Mouse (Mus musculus) thymus, postnatal 14 days (tissue): ENCODE data around the gene Cacna2d1.

ENCODE experiments used
- DNase-seq: peaks from one replicate; pipeline ENCODE4 v3.0.0; 2021

The Cacna2d1 gene

DNA sequence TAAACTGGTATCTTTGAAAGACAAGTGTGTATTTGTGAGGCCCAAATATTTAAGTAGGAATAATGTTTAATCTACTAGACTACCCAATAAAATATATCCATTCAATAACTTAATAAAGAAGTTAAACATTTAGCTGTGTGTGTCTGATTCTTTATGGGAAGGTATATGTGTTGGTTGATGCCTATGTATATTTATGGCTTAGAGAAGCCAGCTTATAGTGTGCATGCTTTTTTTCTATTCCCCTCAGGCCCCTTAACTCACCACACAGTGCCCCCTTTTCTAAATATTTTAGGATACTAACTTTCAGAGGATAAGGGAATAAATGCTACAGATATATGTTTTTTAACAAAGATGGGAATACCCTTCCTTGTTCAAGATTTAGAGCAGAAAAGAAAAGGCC, 128.8 kb downstream of the Cacna2d1 start:
- no peak for DNase-seq

DNA sequence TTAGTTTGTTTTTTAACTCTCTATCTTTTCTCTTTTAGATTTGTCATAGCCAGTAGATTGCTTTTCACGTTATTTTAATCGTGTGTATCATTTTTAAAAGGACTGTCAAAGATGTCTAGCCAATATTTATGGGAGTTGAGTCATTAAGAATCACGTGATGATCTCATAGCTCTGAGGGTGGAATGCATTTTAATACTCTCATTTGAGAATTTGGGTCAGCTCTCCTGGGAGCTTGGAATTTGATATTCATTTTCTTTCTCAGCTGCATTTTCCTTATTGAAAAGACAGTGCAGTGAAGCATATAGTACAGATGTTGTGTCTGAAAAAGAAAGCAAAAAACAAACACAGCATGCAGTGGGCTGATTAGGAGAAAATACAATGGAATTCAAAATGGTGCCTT, 129.5 kb downstream of the Cacna2d1 start:
- DNase-seq = no peak

- no peak for DNase-seq
Measured at GRCm38 (mm10) chr5:16065816-16066215, 131.3 kb downstream of the Cacna2d1 start.

DNA sequence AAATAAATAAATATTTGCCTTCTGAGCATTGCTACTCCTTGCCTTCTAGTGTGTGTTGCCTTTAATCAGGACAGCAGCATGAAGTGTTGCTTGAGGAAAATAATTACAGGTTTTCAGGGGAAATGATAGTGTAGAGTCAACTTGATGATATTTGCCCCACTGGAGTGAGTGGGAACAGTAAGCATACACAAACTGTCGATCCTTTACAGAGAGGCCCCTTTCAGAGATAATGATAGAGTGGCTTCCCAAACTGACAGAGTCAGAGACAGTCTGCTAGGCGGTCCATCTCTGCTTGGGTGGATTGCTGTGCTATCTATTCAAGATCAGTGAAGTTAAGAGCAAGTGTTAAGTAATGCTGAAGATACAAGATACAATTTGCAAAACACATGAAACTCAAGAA, 147.8 kb downstream of the Cacna2d1 start:
- no peak for DNase-seq

GRCm38 (mm10) chr5:16086979-16087902, 152.8 kb downstream of the Cacna2d1 start:
- no peak for DNase-seq

GRCm38 (mm10) chr5:16087995-16088394, 153.5 kb downstream of the Cacna2d1 start:
- no peak for DNase-seq

- DNase-seq = no peak
Measured at GRCm38 (mm10) chr5:16092540-16092939, 158.0 kb downstream of the Cacna2d1 start.

DNA sequence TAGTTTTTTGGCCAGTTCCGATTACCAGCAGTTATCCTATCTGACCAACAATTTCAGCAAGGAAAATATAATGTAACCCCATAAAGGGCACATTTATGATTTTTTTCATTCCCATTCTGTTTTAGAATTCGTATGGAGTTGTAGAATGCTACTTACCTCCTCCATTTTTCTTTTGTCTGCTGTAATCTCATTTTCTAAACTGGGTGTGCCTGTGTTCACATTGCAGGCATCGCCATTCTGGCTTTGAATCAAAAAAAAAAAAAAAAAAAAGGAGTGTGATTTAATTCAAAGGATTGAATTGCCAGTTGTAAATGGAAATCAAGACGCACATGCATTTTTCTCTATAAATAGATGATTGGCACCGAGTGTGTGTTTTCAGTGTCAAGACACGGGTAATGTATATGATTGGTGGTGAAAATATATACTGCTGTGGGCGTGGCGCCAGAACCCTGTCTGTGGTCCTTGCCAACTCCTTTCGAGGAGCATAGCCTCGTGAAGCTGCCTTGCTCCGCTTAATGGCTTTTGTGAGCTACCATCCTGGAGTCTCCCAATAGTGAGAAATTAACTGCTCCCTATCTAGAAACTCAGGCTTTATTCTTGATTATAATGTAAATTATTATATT, 158.7 kb downstream of the Cacna2d1 start:
- no peak for DNase-seq

DNA sequence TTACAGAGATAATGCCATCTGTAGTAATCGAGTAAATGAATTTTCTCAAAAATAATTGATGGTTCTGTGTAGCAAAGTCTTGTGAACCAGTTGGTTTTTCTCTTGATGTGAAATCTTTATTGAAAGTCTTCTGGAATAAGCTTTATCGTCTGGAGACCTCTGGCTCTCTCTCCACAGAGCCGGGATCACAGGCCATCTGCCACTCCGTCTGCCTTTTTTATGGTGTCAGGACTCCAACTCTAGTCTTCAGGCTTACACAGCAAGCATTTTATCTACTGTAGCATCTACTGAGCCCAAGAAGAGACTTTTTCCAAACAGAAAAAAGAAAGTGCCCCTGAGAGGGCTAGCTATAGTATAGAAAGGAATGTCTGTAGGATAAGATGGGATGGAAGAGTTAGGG, 160.9 kb downstream of the Cacna2d1 start:
- no peak for DNase-seq

DNA sequence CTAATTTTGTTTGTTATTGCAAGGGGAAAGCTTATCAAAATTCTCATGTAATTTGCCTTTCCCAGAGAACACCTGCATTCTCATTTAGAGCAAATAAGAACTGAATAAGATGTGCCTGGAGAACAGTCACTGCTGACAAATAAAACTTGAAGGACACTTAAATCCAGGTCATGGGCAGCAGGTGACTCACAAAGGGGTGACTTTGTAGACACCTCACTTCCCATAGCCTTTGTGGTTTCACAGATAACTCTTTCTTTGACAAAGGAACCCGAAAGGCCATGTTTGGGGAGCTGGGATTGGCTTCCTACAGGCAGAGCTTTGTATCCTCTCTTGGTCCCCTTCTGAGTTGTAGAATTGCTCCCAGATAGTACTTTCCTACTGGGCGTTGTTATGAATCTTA, 164.3 kb downstream of the Cacna2d1 start:
- no peak for DNase-seq

- DNase-seq = no peak
Measured at GRCm38 (mm10) chr5:16101820-16102219, 167.3 kb downstream of the Cacna2d1 start.

- no peak for DNase-seq
Measured at GRCm38 (mm10) chr5:16105701-16106100, 171.2 kb downstream of the Cacna2d1 start.

DNA sequence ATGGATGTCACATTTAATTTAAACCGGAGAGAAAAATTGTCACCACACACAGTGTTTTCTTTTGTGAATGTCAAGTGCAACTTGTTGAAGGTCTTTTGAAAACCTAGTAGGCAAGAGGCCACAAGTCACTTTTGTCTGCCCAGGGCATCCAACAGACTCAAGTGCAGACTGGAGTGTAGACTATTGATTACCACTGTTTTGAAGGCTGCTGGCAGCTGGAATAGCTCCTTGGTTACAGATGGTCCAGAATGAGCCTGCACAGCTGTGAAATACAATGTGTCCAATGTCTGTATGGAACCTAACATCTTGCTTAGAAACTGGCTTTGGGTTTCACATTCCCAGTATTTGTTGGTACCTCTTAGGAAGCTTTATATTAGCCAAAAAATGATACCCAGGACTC, 176.2 kb downstream of the Cacna2d1 start:
- DNase-seq = no peak

DNA sequence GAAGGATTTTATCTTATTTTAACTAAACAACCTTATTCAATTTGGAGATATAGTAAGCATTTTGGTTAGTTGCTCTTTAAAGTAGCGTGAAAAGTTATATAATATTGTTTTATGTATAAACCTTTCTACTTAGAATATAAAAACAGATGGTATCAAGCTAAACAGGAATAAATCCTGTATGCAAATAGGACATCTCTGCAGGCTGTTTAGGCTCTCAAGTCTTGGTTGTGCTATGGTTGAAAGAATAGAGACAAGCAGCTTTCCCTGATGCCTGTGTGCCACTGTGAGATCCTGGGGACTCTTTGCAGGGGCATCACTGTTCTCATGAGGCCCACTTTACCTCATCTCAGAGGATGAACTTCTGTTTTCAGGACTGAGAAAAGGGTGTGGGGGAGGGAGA, 179.4 kb downstream of the Cacna2d1 start:
- DNase-seq = no peak

GRCm38 (mm10) chr5:16121334-16121733, 186.8 kb downstream of the Cacna2d1 start:
- DNase-seq = no peak

DNA sequence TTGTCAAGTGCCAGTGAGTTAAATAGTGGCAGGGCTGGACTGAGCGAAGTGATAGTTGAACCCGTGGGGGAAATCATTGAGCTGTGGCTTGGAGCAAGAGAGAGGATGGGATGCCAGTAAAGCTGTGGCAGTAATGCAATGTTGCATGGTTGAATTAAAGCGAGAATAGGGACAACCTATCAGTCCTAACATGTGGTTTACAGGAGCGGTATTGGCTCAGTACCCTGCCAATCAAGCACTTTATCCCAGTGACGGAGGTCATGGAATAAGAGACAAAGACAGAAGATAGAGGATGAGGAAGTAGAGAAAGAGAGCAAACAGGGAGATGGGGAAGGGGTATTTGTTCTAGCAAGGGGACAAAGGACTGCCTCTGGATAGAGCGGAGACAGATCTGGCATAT, 187.6 kb downstream of the Cacna2d1 start:
- DNase-seq = no peak

DNA sequence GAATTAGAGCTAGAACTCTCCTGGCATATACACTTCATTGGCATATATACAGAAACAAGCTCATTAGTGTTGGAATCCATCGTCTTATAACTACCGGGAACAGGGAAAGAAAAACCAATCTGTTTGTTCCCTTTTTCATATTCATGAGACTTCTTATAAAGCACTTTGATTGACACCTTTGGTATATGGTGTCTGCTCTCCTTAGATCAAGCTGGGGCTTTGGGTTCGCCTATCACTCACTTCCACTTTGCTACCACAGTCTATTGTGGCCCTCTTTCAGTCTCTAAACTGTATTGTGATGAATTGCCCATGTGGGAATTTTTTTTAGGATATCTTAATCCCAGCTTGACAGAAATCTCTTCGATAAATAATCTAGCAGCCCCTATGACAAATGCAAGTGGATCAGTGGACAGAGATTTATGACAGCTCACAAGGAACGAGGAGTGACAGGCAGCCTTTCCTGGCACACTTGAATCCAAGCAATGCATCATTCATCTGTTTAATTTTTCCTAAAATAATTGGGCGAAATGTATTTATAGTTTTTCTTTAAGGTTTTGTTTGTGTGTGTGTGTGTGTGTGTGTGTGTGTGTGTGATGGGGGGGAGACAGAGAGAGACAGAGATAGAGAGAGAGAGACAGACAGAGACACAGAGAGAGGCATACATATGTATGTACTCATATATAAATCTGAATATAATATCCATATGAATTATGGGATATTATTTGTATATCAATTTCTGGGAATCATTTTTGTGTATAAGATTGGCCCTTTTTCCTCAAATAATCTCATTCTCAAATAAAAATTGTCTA, 200.0 kb downstream of the Cacna2d1 start:
- DNase-seq = no peak

GRCm38 (mm10) chr5:16135986-16136385, 201.5 kb downstream of the Cacna2d1 start:
- DNase-seq = no peak

DNA sequence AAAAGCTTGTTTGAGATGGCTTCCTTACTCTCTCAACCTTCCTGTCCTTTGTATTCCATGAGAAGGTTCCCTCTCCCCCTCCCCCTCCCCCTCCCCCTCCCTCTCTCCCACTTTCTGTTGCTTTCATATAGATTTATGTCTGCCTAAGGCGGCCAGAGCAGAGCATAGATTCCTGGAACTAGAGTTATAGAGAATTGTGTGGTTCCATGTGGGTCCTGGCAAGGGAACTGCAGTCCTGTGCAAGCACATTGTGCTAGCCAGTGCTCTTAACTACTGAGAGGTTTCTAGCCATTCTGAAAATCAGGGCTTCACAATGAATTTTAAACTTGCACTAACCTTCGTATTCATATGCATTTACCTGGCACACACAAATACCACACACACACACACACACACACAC, 202.3 kb downstream of the Cacna2d1 start:
- no peak for DNase-seq

DNA sequence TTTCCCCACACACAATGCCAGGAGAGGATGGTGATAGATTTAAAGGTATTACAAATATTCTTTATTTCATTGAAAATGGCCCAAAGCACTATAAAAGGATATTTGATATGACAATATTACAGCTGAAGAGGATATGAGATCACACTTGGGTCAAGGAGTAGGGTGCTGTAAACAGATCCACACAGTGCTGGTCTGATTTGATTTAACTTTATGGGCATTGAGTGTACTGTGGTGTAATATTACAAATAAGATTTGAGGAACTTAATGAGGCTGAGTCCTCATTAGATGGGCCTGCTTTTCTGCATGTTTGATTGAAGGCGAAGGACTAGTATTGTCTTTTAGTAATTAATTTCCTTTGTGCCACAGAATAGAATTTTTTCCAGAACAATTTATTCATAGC, 212.1 kb downstream of the Cacna2d1 start:
- DNase-seq = no peak

DNA sequence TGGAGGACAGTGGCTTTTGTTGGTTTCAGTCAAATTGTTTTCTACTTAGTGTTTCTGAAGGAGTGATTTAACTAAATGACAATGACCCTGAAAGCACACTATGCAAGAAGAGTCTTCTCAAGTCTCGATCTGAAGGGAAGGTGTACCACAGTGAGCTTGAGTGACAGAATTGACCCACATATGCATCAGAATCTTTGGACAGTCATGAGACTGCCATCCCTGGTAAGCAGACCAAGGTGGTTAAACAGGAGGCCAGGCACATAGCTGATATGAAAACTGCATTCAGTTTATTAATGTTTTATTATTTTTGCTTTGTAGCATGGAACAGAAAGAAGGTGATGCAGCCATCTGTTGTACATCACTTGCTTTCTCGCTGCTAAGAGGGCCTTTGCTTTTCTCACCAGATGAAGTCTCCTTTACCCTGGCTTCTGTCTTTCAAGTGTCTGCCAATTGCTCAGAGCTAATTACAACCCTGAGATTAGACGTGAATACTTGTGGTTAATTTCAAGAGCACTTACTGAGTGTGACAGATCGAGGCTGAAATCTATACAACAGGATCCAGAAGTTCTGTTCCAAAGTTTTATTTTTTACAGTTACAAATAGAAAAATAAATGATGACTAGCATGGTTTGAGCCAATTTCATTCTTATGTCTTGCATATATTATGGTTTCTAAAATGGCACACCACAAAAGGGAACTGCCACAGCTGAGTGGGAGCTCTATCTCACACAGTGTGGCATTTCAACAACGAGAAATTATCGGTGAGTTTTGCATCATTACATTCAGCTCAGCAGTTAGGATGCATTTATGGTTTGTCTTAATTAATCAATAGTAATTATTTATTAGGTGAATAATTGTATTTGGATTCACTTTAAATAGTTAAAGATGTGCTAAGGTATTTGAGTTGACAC, 221.1 kb downstream of the Cacna2d1 start:
- no peak for DNase-seq

- DNase-seq = no peak
Measured at GRCm38 (mm10) chr5:16163270-16163669, 228.8 kb downstream of the Cacna2d1 start.
